Mouse (Mus musculus) CD4-positive, CD25-positive, alpha-beta regulatory T cell, adult 4 months (primary cell): ENCODE measurements around the gene Flnb. TPM values are rescaled to one million over a fixed set of nuclear protein-coding genes. Genes with fewer than 3 reads are reported as not detected.
A peak's percentile ranks its signal among the peaks of the same experiment; 100 is the strongest.

Experiments
- ATAC-seq: one replicate; pipeline ENCODE4 v1.8.0; 2017
- polyA plus RNA-seq, 2 experiments: library from polyadenylated mRNA; unstranded; fragments of 100-300 nt; shearing (Covaris generic); gene quantifications; one replicate each; pipeline ENCODE4 v1.2.1; 2017

The Flnb gene
- polyA plus RNA-seq, 2 experiments from 2014 or later, result 5.0 to 7.5 TPM

GRCm38 (mm10) chr14:7900481-7901049, 82.8 kb downstream of the Flnb start:
- no peak for ATAC-seq

- ATAC-seq, result no peak
Observed at GRCm38 (mm10) chr14:7901484-7902240, 83.9 kb downstream of the Flnb start.

DNA sequence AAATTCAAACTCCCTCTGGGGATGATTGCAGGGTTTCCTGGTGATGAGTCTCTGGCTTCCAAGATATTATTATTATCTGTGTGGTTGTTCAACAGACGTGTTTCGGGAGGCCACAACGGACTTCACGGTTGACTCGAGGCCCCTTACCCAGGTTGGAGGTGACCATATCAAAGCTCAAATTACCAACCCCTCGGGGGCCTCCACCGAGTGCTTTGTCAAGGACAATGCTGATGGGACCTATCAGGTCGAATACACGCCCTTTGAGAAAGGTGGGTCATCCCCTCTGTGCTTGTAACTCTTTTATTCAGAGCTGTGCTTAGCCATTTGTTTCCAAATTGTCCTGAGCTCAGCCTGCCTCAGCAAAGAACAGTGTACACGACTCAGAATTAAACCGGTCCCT, 89.3 kb downstream of the Flnb start:
- no peak for ATAC-seq

DNA sequence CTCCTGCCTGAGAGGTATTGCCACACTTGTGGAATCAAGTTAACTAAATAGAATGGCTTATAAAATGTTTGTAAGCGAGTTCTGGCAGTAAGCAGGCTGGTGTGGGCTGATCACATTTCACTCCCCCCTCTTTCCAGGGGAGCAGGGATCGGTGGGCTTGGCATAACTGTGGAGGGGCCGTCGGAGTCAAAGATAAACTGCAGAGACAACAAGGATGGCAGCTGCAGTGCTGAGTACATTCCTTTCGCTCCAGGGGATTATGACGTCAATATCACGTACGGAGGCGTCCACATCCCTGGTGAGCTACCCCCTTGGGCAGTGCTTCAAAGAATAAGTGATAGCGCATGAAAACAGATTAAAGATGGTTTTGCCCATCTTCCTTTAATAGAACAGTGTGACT, 91.7 kb downstream of the Flnb start:
- no peak for ATAC-seq

- no peak for ATAC-seq
Observed at GRCm38 (mm10) chr14:7913842-7914241, 96.1 kb downstream of the Flnb start.

DNA sequence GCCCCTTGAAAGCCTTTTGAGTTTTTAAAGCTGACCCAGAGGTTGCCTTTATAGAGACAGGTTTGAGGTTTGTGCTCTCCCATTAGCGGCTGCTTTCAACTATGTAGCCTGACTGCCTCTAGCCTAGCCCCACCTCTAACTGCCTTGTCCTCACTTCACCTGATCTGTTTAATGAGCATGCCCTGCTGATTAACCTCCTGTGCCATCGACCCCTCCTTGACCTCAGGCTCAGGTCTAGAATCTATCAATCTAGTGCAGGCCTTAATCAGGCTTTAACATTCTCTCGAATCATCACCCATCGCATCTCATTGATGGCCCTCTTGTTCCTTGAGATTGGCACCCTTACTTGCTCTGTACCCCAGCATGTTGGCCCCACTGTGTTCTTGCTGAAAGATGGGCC, 96.7 kb downstream of the Flnb start:
- no peak for ATAC-seq

DNA sequence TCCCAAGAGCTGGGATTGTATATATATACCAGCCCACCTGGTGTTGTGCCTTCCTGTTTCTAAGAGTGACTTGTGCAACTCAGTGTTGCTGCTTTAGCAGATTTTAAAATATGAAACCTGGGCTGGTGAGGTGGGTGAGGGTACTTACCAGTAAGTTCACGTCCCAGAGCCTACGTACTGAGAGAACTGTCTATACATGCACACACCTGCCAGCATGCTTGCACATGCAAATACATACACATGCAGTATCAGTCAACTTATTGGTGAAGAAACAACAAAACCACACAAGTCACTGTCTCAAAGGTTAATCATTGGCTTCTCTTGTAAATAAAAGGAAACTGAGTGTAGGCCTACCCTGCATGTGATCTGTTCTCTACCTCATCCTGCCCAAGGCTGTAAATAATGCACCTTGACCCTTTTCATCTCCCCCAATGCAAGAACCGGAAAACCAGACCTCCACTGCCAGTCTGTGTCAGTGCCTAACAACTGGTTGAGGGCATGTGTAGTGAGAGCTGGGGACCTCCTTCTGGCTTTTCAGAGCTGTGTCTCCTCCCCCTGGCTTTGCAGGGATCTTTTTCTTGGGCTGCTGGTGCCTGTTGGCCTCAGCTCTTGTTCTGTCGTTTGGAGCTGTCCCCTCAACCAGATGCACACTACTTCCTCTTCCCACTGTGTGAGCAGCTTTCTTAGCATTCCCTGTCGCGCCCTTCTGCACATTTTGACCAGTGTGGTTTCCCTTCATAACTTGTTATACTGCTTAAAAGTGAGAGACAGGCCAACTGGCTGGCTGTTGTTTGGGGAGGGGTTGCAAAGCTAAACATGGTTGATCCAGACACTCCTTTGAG, 100.6 kb downstream of the Flnb start:
- no peak for ATAC-seq

DNA sequence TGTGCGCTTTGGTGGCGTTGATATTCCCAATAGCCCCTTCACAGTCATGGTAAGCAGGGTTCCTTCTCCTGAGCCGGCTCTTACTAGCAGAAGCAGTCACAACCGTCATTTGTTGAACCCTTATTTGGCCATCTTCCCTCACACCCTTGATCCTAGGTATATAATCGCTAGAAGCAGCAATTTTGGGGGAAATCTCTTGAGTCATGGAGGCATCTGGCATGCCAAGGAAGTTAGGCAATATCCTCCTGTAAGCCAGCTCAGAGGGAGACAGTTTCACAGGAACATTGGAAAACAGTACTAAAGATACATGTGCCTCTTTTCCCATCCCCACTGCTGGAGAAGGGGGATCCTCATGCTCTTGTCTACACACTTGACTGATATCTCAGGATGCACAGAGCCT, 101.6 kb downstream of the Flnb start:
- ATAC-seq, result no peak

- ATAC-seq, result no peak
Observed at GRCm38 (mm10) chr14:7919921-7920320, 102.2 kb downstream of the Flnb start.

- no peak for ATAC-seq
Observed at GRCm38 (mm10) chr14:7921459-7921858, 103.7 kb downstream of the Flnb start.

- ATAC-seq, result no peak
Observed at GRCm38 (mm10) chr14:7923635-7924034, 105.9 kb downstream of the Flnb start.

- no peak for ATAC-seq
Observed at GRCm38 (mm10) chr14:7928362-7928761, 110.6 kb downstream of the Flnb start.

GRCm38 (mm10) chr14:7929029-7929428, 111.3 kb downstream of the Flnb start:
- peak; percentile 17 for ATAC-seq

DNA sequence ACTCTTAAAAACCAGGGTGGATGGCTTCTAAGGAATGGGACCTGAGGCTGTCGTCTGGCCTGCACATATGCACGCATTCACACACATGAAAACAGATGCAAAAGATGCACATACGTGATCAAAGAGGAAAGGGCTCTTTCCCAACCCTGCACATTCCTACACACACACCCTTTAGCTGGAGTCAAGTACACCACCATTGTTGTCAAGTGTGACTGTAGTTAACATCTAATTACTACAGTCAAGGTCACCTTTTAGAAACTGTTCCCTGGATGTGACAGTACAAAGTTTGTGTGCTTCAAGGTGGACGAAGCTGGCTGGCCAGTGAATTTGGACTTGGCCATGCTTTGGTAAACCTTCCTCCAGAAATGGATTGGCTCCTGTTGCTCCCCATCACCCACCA, 114.4 kb downstream of the Flnb start:
- ATAC-seq, result no peak

DNA sequence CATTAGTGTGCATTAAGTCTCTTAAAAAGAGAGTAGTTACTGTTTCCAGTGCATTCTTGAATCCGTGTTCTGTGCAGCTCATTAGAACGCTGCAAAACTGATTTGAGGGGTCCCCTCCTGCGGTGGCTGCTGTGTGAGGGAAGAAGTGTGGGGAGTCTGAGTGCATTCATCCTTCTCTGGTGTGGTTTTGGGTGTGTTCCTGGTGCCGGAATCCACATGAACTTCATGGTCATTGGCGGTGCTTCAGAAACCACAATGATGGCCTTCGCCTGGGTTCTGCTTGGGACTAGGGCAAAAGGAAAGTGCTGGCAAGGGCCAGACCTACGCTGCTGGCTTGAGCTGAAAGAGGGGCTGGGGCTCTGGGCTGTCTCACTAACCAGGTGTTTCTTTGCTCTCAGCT, 116.4 kb downstream of the Flnb start:
- no peak for ATAC-seq

- ATAC-seq, result no peak
Observed at GRCm38 (mm10) chr14:7937052-7937630, 119.4 kb downstream of the Flnb start.

DNA sequence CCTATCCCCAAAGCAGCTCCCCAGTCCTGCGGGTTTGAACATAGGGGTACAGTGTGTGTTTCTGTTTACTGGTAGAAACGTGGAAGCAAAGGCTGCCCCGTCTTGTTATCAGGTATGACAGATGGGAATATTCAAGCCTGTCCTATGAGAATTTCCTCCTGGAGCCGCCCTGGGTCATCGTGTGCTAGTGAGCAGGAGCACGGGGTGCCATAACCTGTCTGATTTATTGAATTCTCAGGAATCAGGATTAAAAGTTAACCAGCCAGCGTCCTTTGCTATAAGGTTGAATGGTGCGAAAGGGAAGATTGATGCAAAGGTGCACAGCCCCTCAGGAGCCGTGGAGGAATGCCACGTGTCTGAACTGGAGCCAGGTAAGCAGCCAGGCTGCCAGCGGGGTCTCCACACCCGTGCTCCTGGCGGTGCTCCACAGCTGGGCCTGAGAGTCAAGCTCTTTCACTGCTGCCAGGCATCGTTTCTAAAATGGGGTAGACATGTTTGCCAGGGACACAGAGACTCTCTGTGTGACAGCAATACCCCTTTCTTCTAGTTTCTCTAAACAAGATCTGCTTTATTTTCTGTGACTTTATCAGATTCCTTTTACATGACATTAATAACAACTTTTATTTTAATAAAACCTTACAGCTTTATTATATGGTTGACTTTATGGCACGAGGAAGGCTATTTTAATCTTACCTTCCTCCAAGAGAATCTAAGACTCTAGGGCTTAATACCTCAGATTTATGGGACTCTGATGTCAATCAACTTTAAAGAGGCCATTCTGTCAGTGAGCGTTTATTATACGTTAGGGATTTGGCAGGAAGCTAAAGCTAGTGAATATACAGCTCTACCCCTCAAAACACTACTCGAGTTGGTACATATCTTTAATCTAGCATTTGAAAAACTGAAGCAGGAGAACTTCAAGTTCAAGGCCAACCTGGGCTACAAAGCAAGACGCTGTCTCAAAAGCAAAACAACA, 121.3 kb downstream of the Flnb start:
- ATAC-seq, result no peak

GRCm38 (mm10) chr14:7941413-7941812, 123.7 kb downstream of the Flnb start:
- ATAC-seq, result no peak

GRCm38 (mm10) chr14:7943101-7943800, 125.5 kb downstream of the Flnb start:
- ATAC-seq, result no peak

- no peak for ATAC-seq
Observed at GRCm38 (mm10) chr14:7943801-7944135, 126.0 kb downstream of the Flnb start.

GRCm38 (mm10) chr14:7944349-7945039, 126.7 kb downstream of the Flnb start:
- no peak for ATAC-seq
